20 mouse cellular contexts compared by ENCODE assay signal in the genomic region with DNA sequence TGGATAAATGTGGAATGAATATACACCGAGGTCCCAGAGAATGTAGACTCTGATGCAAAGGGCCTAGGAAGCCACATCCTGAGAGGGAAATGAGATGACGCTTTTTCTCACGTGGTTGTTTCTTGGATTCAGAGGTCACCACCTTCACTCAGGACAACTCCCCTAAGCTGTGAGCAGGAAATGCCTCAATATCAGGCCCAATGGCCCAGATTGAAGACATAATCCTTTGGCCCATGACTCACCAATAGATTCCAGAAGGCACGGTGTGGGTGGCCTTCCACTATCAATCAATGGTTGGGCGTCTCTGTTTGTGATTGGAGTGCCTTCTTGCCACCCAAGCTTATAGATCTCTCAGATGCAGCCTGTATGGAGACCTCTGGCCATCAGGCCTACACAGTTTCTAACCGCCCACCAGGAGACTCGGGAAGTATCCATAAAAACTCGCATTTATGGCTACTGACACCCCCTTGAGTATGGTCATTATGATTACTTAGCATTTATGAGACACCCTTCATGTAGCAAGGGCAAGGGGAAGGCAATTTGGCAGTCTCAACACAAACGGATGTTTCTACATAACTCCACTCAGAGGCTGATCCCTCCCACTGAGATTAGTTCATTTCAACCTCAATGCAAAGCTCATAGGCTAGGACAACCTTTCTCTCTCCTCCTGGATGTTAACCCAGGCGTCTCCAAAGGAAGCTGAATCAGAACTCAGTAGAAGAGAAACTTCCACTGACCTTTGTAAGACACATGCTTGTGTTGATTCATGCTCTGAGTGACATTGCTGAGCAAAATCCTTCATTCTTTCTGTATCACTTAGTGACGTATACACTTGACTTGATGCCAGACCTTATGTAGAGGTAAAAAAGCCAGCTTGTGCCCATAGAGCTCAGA.
DNase-seq lines count a peak whose midpoint lies in the region; ATAC-seq and TF ChIP-seq lines count a peak whose summit lies in the region.
"Had no signal": no experiment of that assay in that cellular context is flagged by ENCODE, and none has a peak within 500 bp of the region (broad histone marks: within the 10 kb centered on the region; RNA-seq: fewer than 3 reads in every experiment).

No protein-coding gene starts in this region.

- ATAC-seq in intestine, postnatal 0 days, result peak; percentile 36
- no peak for ATAC-seq in intestine, embryonic 15.5 days
- peak; percentile 62 for ATAC-seq in liver, postnatal 0 days
- ATAC-seq in liver, embryonic 12.5 days, result no peak
- ATAC-seq: forebrain, embryonic 15.5 days; inflammation-experienced regulatory T-cells, adult 6 months; Patski had no signal

- 67% methylated on average over 11 of the region's 11 CpGs for WGBS in intestine, postnatal 0 days
- 73% methylated on average over 11 of the region's 11 CpGs for WGBS in intestine, embryonic 15.5 days
- 59% methylated on average over 11 of the region's 11 CpGs for WGBS in liver, postnatal 0 days (ENCODE audit: insufficient replicate concordance)
- 61% methylated on average over 11 of the region's 11 CpGs for WGBS in liver, embryonic 12.5 days (ENCODE audit: insufficient replicate concordance)

- no peak overlapping the region for H3K4me2 ChIP-seq in intestine, postnatal 0 days (replicated peaks; ENCODE audit: low read depth)
- no peak overlapping the region for H3K4me2 ChIP-seq in intestine, embryonic 15.5 days (replicated peaks)
- H3K4me2 ChIP-seq in liver, postnatal 0 days (ENCODE audit: low read depth, low read length), result no peak overlapping the region
- no peak overlapping the region for H3K4me2 ChIP-seq in liver, embryonic 12.5 days
- H3K4me2 ChIP-seq: embryonic facial prominence, embryonic 15.5 days; forebrain, embryonic 15.5 days; hindbrain, embryonic 14.5 days; kidney, embryonic 15.5 days; midbrain, embryonic 12.5 days had no signal

- no peaks in the 10 kb centered on the region for H3K9me3 ChIP-seq in intestine, postnatal 0 days (ENCODE audit: control insufficient read depth)
- H3K9me3 ChIP-seq in intestine, embryonic 15.5 days, result no peaks in the 10 kb centered on the region
- no peaks in the 10 kb centered on the region for H3K9me3 ChIP-seq in liver, postnatal 0 days (ENCODE audit: low read length)
- no peaks in the 10 kb centered on the region for H3K9me3 ChIP-seq in liver, embryonic 12.5 days (replicated peaks)
- H3K9me3 ChIP-seq: embryonic facial prominence, embryonic 15.5 days; forebrain, embryonic 15.5 days; heart, embryonic 10.5 days; kidney, embryonic 15.5 days; midbrain, embryonic 12.5 days had no signal

- no peak for TF ChIP-seq POLR2A in embryonic fibroblast, embryonic 13.5 days (IDR thresholded peaks at IDR 0.05; ENCODE audit: low read depth, low read length)

- no peak for TF ChIP-seq CTCF in intestine, postnatal 0 days (IDR thresholded peaks at IDR 0.05; ENCODE audit: low read depth)
- no peak for TF ChIP-seq CTCF in liver, postnatal 0 days (IDR thresholded peaks at IDR 0.05; ENCODE audit: low read depth)
- TF ChIP-seq CTCF in embryonic fibroblast, embryonic 13.5 days (IDR thresholded peaks at IDR 0.05; ENCODE audit: borderline replicate concordance, insufficient read depth, low read length), result no peak

- no peak overlapping the region for H3K4me3 ChIP-seq in intestine, postnatal 0 days (ENCODE audit: low read depth, low read length)
- no peak overlapping the region for H3K4me3 ChIP-seq in intestine, embryonic 15.5 days (replicated peaks)
- H3K4me3 ChIP-seq in liver, postnatal 0 days (ENCODE audit: low read depth, low read length), result no peak overlapping the region
- H3K4me3 ChIP-seq in liver, embryonic 12.5 days, result no peak overlapping the region
- no peak overlapping the region for H3K4me3 ChIP-seq in embryonic fibroblast, embryonic 13.5 days (ENCODE audit: insufficient read depth, low read length)
- H3K4me3 ChIP-seq: embryonic facial prominence, embryonic 15.5 days; forebrain, embryonic 15.5 days; heart, embryonic 10.5 days; kidney, embryonic 15.5 days; midbrain, embryonic 12.5 days had no signal

- no peaks in the 10 kb centered on the region for H3K36me3 ChIP-seq in intestine, postnatal 0 days (ENCODE audit: control insufficient read depth, insufficient read depth)
- no peaks in the 10 kb centered on the region for H3K36me3 ChIP-seq in intestine, embryonic 15.5 days
- H3K36me3 ChIP-seq in liver, postnatal 0 days (replicated peaks; ENCODE audit: insufficient read depth, low read length), result no peaks in the 10 kb centered on the region
- no peaks in the 10 kb centered on the region for H3K36me3 ChIP-seq in liver, embryonic 12.5 days
- H3K36me3 ChIP-seq: embryonic facial prominence, embryonic 15.5 days; forebrain, embryonic 15.5 days; heart, embryonic 10.5 days; kidney, embryonic 15.5 days; midbrain, embryonic 12.5 days had no signal

- peak; percentile 31; the same call in 1 of the 2 replicates for TF ChIP-seq EP300 in liver, postnatal 0 days (IDR thresholded peaks at IDR 0.05; ENCODE audit: low read depth)

- no peak overlapping the region for H3K9ac ChIP-seq in intestine, postnatal 0 days (ENCODE audit: low read depth, low read length)
- no peak overlapping the region for H3K9ac ChIP-seq in intestine, embryonic 15.5 days
- no peak overlapping the region for H3K9ac ChIP-seq in liver, postnatal 0 days (replicated peaks)
- no peak overlapping the region for H3K9ac ChIP-seq in liver, embryonic 12.5 days
- H3K9ac ChIP-seq: embryonic facial prominence, embryonic 15.5 days; forebrain, embryonic 15.5 days; hindbrain, embryonic 14.5 days; kidney, embryonic 15.5 days; liver, embryonic 14.5 days; midbrain, embryonic 12.5 days had no signal

- H3K27me3 ChIP-seq in intestine, postnatal 0 days (replicated peaks; ENCODE audit: control insufficient read depth, insufficient read depth, low read length), result no peaks in the 10 kb centered on the region
- H3K27me3 ChIP-seq in intestine, embryonic 15.5 days (replicated peaks), result no peaks in the 10 kb centered on the region
- H3K27me3 ChIP-seq in liver, postnatal 0 days (ENCODE audit: insufficient read depth, low read length), result no peaks in the 10 kb centered on the region
- H3K27me3 ChIP-seq in liver, embryonic 12.5 days (replicated peaks), result no peaks in the 10 kb centered on the region
- H3K27me3 ChIP-seq: embryonic facial prominence, embryonic 15.5 days; forebrain, embryonic 15.5 days; kidney, embryonic 15.5 days; midbrain, embryonic 12.5 days; Patski had no signal

- no peak for DNase-seq in liver, postnatal 0 days
- peak; percentile 72 for DNase-seq in 3T3-L1 (ENCODE audit: low read depth, low spot score)
- no peak for DNase-seq in right cerebral cortex, postnatal 36 days (ENCODE audit: low spot score in 2 of 2)
- DNase-seq: adrenal gland, postnatal 14 days; cerebellum, adult 8-10 months; cerebellum, postnatal 36 days; heart, postnatal 4 days had no signal

- peaks cover 9% of the 10 kb centered on the region for H3K4me1 ChIP-seq in intestine, postnatal 0 days (replicated peaks; ENCODE audit: control insufficient read depth, insufficient read depth, low read length)
- 0 out of 2 replicates have a peak, but pooled peaks cover 2% of the 10 kb centered on the region for H3K4me1 ChIP-seq in intestine, embryonic 15.5 days (replicated peaks)
- peaks cover 11% of the 10 kb centered on the region for H3K4me1 ChIP-seq in liver, postnatal 0 days (ENCODE audit: insufficient read depth)
- H3K4me1 ChIP-seq in liver, embryonic 12.5 days, result peaks cover 9% of the 10 kb centered on the region; the same call in 1 of the 2 replicates
- H3K4me1 ChIP-seq in embryonic fibroblast, embryonic 13.5 days (ENCODE audit: control insufficient read depth, insufficient read depth, low read length), result peaks cover 14% of the 10 kb centered on the region
- H3K4me1 ChIP-seq: embryonic facial prominence, embryonic 15.5 days; forebrain, embryonic 15.5 days; midbrain, embryonic 12.5 days had no signal

- H3K27ac ChIP-seq in intestine, postnatal 0 days (ENCODE audit: low read depth, low read length), result peak overlapping the region; percentile 73
- H3K27ac ChIP-seq in intestine, embryonic 15.5 days, result no peak overlapping the region
- no peak overlapping the region for H3K27ac ChIP-seq in liver, postnatal 0 days (ENCODE audit: low read depth)
- no peak overlapping the region for H3K27ac ChIP-seq in liver, embryonic 12.5 days
- H3K27ac ChIP-seq in embryonic fibroblast, embryonic 13.5 days (ENCODE audit: insufficient read depth, low read length), result peak overlapping the region; percentile 41
- H3K27ac ChIP-seq: embryonic facial prominence, embryonic 15.5 days; forebrain, embryonic 15.5 days; heart, embryonic 10.5 days; hindbrain, embryonic 14.5 days; kidney, embryonic 15.5 days; liver, embryonic 14.5 days; midbrain, embryonic 12.5 days had no signal

Comparison
In these comparisons a context has a peak if more than half of its experiments do, and no peak if none do; other contexts are left out.
1. ATAC-seq: peak in intestine, postnatal 0 days (single experiment) and liver, postnatal 0 days (single experiment); none in intestine, embryonic 15.5 days (single experiment) and liver, embryonic 12.5 days (single experiment).
2. H3K27ac ChIP-seq: peak in intestine, postnatal 0 days (single experiment) and embryonic fibroblast, embryonic 13.5 days (single experiment); none in intestine, embryonic 15.5 days (single experiment), liver, postnatal 0 days (single experiment) and liver, embryonic 12.5 days (single experiment).